Mouse (Mus musculus) liver, embryonic 13.5 days (tissue): ENCODE measurements around the gene Acot1. TPM values are rescaled to one million over a fixed set of nuclear protein-coding genes. Genes with fewer than 3 reads are reported as not detected.
"Not testable (repeated sequence)": the region's sequence is repeated elsewhere in the genome, so short reads cannot be mapped to it uniquely, and the experiment has no call there.

Experiments
- ATAC-seq: fragments of 200-750 bp; cut with Nextera tagmentation; 2 replicates; pipeline ENCODE4 v1.8.0; 2017; ENCODE audit warnings: low read depth, mild to moderate bottlenecking, moderate number of reproducible peaks, moderate library complexity
- DNase-seq: peaks from one replicate; pipeline ENCODE4 v3.0.0; 2022
- H3K27ac ChIP-seq: fragments of 300-500 bp; sonication (generic); 2 replicates; pipeline ENCODE4 v1.5.1; 2015; ENCODE audit warnings: moderate library complexity, mild to moderate bottlenecking, inconsistent platforms
- H3K27me3 ChIP-seq: fragments of 300-500 bp; sonication (generic); 2 replicates; pipeline ENCODE4 v1.6.1; 2015; ENCODE audit warnings: mild to moderate bottlenecking, inconsistent platforms
- H3K36me3 ChIP-seq: fragments of 300-500 bp; sonication (generic); 2 replicates; pipeline ENCODE4 v1.6.1; 2015; ENCODE audit warnings: mild to moderate bottlenecking, inconsistent platforms
- H3K4me1 ChIP-seq: fragments of 300-500 bp; sonication (generic); replicated peaks from 2 replicates; pipeline ENCODE4 v1.6.1; 2015; ENCODE audit warnings: inconsistent platforms
- H3K4me2 ChIP-seq: fragments of 300-500 bp; sonication (generic); 2 replicates; pipeline ENCODE4 v1.6.1; 2015; ENCODE audit warnings: inconsistent platforms, mild to moderate bottlenecking, moderate library complexity
- H3K4me3 ChIP-seq: fragments of 300-500 bp; sonication (generic); replicated peaks from 2 replicates; pipeline ENCODE4 v1.5.1; 2015; ENCODE audit warnings: mild to moderate bottlenecking, inconsistent platforms
- H3K9ac ChIP-seq: fragments of 300-500 bp; sonication (generic); 2 replicates; pipeline ENCODE4 v1.6.1; 2015; ENCODE audit warnings: mild to moderate bottlenecking, inconsistent platforms
- H3K9me3 ChIP-seq: fragments of 300-500 bp; sonication (generic); replicated peaks from 2 replicates; pipeline ENCODE4 v1.6.1; 2016; ENCODE audit warnings: inconsistent platforms
- WGBS: fragments of 180-500 bp; shearing (Covaris S2); methylation state at CpG from one replicate; pipeline ENCODE4 v1.1.7; 2015; ENCODE audit not compliant: insufficient replicate concordance; 5-methylcytosine and 5-hydroxymethylcytosine counted together
- polyA plus RNA-seq: library from polyadenylated mRNA; unstranded; fragments of >200 nt; fragmentation: Nextera tagmentation; extraction: Ambion mirVana; gene quantifications from 2 replicates; pipeline ENCODE4 v1.2.1, GENCODE M21; 2015

Gene Acot1
- polyA plus RNA-seq, 1 experiment from 2014 or later: 28.2 TPM

DNA sequence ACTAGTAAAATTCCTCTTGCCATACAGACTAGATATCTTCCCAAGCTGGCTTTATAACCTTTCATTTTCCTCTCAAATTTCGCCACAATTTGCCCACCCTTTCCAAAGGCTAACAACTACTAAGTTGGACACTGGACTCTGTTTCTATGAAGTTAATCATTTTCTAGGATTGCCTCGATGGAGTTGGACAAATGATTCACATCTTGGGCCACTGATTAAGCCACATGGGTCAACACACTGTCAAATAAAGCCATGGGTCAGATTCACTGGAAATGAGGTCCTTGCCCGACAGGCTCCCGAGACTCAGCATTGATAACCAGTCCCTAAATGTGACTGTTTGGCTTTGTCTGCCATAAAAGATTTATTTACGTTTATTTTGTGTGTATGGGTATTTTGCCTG lies 33.0 kb downstream of the Acot1 start:
- Histone ChIP-seq H3K4me3 (no peak overlapping the region), H3K9me3 (no peaks in the 10 kb centered on the region), H3K4me2 (no peak overlapping the region), H3K27ac (peak overlapping the region; percentile 71), H3K27me3 (peaks cover 16% of the 10 kb centered on the region), H3K36me3 (peaks cover 6% of the 10 kb centered on the region; the same call in 1 of the 2 replicates), H3K4me1 (peaks cover 4% of the 10 kb centered on the region; the same call in 1 of the 2 replicates), H3K9ac (no peak overlapping the region)
- ATAC-seq (peak; percentile 61), DNase-seq (no peak)
- WGBS: 62% methylated on average over 5 of the region's 5 CpGs

GRCm38 (mm10) chr12:84044045-84044444 lies 34.8 kb downstream of the Acot1 start:
- no peak for DNase-seq
- H3K9me3 ChIP-seq: 0 out of 2 replicates have a peak, but pooled peaks cover 6% of the 10 kb centered on the region
- H3K4me3 ChIP-seq: no peak overlapping the region
- 66% methylated on average over 2 of the region's 2 CpGs for WGBS
- no peak overlapping the region for H3K27ac ChIP-seq
- no peak for ATAC-seq
- H3K4me1 ChIP-seq: peaks cover 4% of the 10 kb centered on the region; the same call in 1 of the 2 replicates
- H3K4me2 ChIP-seq: no peak overlapping the region
- H3K9ac ChIP-seq: no peak overlapping the region
- peaks cover 15% of the 10 kb centered on the region for H3K36me3 ChIP-seq
- H3K27me3 ChIP-seq: peaks cover 1% of the 10 kb centered on the region; the same call in 1 of the 2 replicates

GRCm38 (mm10) chr12:84046906-84047305 lies 37.6 kb downstream of the Acot1 start:
- H3K27ac ChIP-seq: no peak overlapping the region
- H3K9ac ChIP-seq: no peak overlapping the region
- ATAC-seq (no peak), DNase-seq (no peak)
- no peak overlapping the region for H3K4me2 ChIP-seq
- no peaks in the 10 kb centered on the region for H3K4me1 ChIP-seq
- H3K9me3 ChIP-seq: 0 out of 2 replicates have a peak, but pooled peaks cover 6% of the 10 kb centered on the region
- 73% methylated on average over 1 of the region's 1 CpGs for WGBS
- peaks cover 9% of the 10 kb centered on the region for H3K36me3 ChIP-seq
- peaks cover 2% of the 10 kb centered on the region; the same call in 1 of the 2 replicates for H3K27me3 ChIP-seq
- H3K4me3 ChIP-seq: no peak overlapping the region

- H3K4me3 ChIP-seq, H3K4me2 ChIP-seq, DNase-seq, H3K36me3 ChIP-seq, H3K9me3 ChIP-seq, H3K9ac ChIP-seq, H3K4me1 ChIP-seq, H3K27ac ChIP-seq, ATAC-seq: not testable (repeated sequence)
- peaks cover 34% of the 10 kb centered on the region for H3K27me3 ChIP-seq
- 73% methylated on average over 5 of the region's 5 CpGs for WGBS
Observed at GRCm38 (mm10) chr12:84050744-84051143, 41.5 kb downstream of the Acot1 start.

GRCm38 (mm10) chr12:84051937-84052474 lies 42.7 kb downstream of the Acot1 start, which contains the start of gene Acot3:
Gene Acot3 (plus strand): TSS chr12:84052144.
- peak within 1 kb of the TSS; percentile 49 for H3K27ac ChIP-seq
- H3K36me3 ChIP-seq: peaks cover 9% of the 10 kb centered on the region
- H3K27me3 ChIP-seq: peaks cover 34% of the 10 kb centered on the region
- 40% methylated on average over 5 of the region's 5 CpGs for WGBS
- ATAC-seq: no peak
- no peaks in the 10 kb centered on the region for H3K4me1 ChIP-seq
- H3K9me3 ChIP-seq: 0 out of 2 replicates have a peak, but pooled peaks cover 6% of the 10 kb centered on the region
- no peak for DNase-seq
- H3K4me2 ChIP-seq: peak within 1 kb of the TSS; percentile 64
- peak within 1 kb of the TSS; percentile 52 for H3K4me3 ChIP-seq
- H3K9ac ChIP-seq: no peak within 1 kb of the TSS

DNA sequence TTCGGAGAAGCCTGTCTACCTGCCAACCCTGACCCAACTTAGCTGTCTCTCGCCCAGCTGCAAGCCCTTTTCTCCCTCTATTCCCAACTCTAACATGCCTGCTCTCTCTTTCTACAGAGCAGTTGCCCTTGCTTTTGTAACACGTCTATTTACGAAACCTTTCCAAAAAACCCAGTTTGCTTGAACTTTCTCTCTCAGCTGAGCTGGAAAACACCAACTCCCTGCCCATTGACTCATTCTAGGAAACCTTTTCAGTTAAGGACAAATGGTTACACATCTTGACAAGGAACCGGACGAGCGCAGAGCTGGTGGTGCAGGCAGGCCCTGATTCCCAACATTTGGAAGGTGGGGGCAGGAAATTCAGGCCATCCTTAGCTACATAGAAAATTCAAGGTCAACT lies 43.3 kb downstream of the Acot1 start:
- H3K36me3 ChIP-seq: peaks cover 7% of the 10 kb centered on the region
- H3K4me3 ChIP-seq: peak overlapping the region; percentile 52
- 73% methylated on average over 7 of the region's 7 CpGs for WGBS
- H3K4me2 ChIP-seq: peak overlapping the region; percentile 64
- no peak overlapping the region for H3K9ac ChIP-seq
- no peaks in the 10 kb centered on the region for H3K4me1 ChIP-seq
- H3K9me3 ChIP-seq: 0 out of 2 replicates have a peak, but pooled peaks cover 6% of the 10 kb centered on the region
- DNase-seq (no peak), ATAC-seq (no peak)
- peak overlapping the region; percentile 49 for H3K27ac ChIP-seq
- peaks cover 34% of the 10 kb centered on the region for H3K27me3 ChIP-seq

DNA sequence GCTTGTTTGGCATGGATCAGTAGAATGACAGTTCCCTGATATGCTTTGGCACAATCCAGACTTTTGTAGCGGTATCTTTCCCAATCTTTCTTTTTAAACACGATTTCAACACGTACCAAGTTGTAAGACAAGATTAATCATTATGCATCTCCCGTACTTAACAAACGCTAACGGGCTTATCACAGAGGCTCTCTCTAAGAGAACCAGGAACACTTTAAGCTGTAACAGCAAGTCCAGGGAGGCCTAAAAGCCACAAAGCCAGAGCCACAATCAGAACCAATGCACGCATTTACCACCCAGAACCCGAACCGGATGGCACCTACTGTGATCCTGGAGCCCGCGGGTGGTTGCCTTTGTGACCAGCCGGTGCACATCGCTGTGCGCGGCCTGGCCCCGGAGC lies 43.9 kb downstream of the Acot1 start:
- Histone ChIP-seq H3K27ac (peak overlapping the region; percentile 49), H3K36me3 (peaks cover 4% of the 10 kb centered on the region), H3K4me3 (peak overlapping the region; percentile 52), H3K9ac (peak overlapping the region; percentile 51; the same call in 1 of the 2 replicates), H3K4me2 (peak overlapping the region; percentile 64), H3K4me1 (no peaks in the 10 kb centered on the region), H3K27me3 (peaks cover 34% of the 10 kb centered on the region), H3K9me3 (0 out of 2 replicates have a peak, but pooled peaks cover 4% of the 10 kb centered on the region)
- ATAC-seq: no peak
- 14% methylated on average over 16 of the region's 16 CpGs for WGBS
- no peak for DNase-seq

- Histone ChIP-seq H3K27ac (peak overlapping the region; percentile 18; the same call in 1 of the 2 replicates), H3K4me2 (peak overlapping the region; percentile 64), H3K9me3 (no peaks in the 10 kb centered on the region), H3K36me3 (no peaks in the 10 kb centered on the region), H3K4me3 (peak overlapping the region; percentile 52), H3K27me3 (peaks cover 34% of the 10 kb centered on the region), H3K9ac (peak overlapping the region; percentile 51; the same call in 1 of the 2 replicates), H3K4me1 (no peaks in the 10 kb centered on the region)
- DNase-seq (no peak), ATAC-seq (peak; percentile 26; the same call in 1 of the 2 replicates)
- 4% methylated on average over 41 of the region's 46 CpGs for WGBS
Observed at GRCm38 (mm10) chr12:84053679-84054391, 44.5 kb downstream of the Acot1 start.

- WGBS: 7% methylated on average over 2 of the region's 2 CpGs
- no peaks in the 10 kb centered on the region; the same call in 1 of the 2 replicates for H3K9me3 ChIP-seq
- H3K9ac ChIP-seq: no peak overlapping the region
- no peaks in the 10 kb centered on the region for H3K36me3 ChIP-seq
- no peak overlapping the region for H3K4me2 ChIP-seq
- H3K4me1 ChIP-seq: no peaks in the 10 kb centered on the region
- no peak for DNase-seq
- H3K4me3 ChIP-seq: no peak overlapping the region
- no peak overlapping the region for H3K27ac ChIP-seq
- H3K27me3 ChIP-seq: peaks cover 6% of the 10 kb centered on the region; the same call in 1 of the 2 replicates
- no peak for ATAC-seq
Observed at GRCm38 (mm10) chr12:84060946-84061345, 51.7 kb downstream of the Acot1 start.

- Histone ChIP-seq H3K27ac (no peak overlapping the region), H3K4me2 (no peak overlapping the region), H3K36me3 (no peaks in the 10 kb centered on the region), H3K27me3 (peaks cover 13% of the 10 kb centered on the region), H3K4me3 (no peak overlapping the region), H3K9me3 (no peaks in the 10 kb centered on the region; the same call in 1 of the 2 replicates), H3K9ac (no peak overlapping the region), H3K4me1 (no peaks in the 10 kb centered on the region)
- ATAC-seq (no peak), DNase-seq (no peak)
- WGBS: 81% methylated on average over 20 of the region's 20 CpGs
Observed at GRCm38 (mm10) chr12:84062336-84062735, 53.0 kb downstream of the Acot1 start.

DNA sequence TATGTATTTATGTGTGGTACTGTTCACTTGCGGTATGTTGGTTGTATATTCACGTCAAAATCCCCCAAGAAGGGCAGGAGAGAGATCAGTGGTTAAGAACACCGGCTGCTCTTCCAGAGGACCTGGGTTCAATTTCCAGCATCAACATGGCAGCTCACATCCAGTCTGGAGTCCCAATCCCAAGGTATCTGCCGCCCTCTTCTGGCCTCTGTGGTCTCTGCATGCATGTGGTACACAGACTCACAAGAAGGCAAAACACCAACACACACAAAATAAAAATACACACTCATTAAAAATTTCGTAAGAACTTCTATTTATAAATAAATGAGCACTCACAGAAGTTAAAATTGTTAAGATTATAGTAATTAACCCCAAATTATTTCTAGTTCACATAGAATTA lies 53.9 kb downstream of the Acot1 start:
- Histone ChIP-seq H3K4me1 (no peaks in the 10 kb centered on the region), H3K36me3 (no peaks in the 10 kb centered on the region), H3K27me3 (peaks cover 21% of the 10 kb centered on the region), H3K4me3 (no peak overlapping the region), H3K27ac (no peak overlapping the region), H3K4me2 (no peak overlapping the region), H3K9me3 (no peaks in the 10 kb centered on the region; the same call in 1 of the 2 replicates), H3K9ac (no peak overlapping the region)
- DNase-seq (no peak), ATAC-seq (no peak)
- WGBS: 53% methylated on average over 5 of the region's 5 CpGs
